Mouse (Mus musculus): Measurements from ENCODE around the gene Lingo2.

DNA sequence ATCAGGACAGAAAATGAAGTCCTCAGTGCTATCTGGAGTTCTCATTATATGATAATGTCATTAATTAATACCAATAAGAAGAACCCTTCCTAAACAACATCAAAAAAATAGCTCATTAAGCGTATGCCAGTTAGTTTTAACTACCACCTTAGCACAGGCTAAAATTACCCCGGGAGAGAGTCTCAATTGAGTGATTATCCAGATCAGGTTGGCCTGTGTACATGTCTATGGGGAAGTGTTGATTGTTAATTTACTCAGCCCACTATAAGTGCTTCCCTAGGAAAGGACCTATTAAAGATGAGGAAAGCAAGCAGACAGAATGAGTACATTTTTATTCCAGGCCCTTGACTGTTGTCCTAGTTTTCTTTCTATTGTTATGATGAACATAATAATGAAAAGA, 291.6 kb downstream of the Lingo2 start:
- no peak for TF ChIP-seq POLR2A (IDR thresholded peaks at IDR 0.05; ENCODE audit: extremely low read depth, insufficient read depth, low read length)
- TF ChIP-seq CTCF (IDR thresholded peaks at IDR 0.05; ENCODE audit: extremely low read depth, insufficient read depth, low read length) = no peak

Measured in cortical plate, adult 2 months (tissue).